Mouse (Mus musculus) ES-E14 (cell line): ENCODE data around the gene Zcchc12.

ENCODE experiments used
- CHD2 ChIP-seq: IDR thresholded peaks from 2 replicates; pipeline ENCODE4 v1.6.1; 2014; ENCODE audit warnings: mild to moderate bottlenecking, low read depth, low read length, inconsistent platforms
- MAFK ChIP-seq: IDR thresholded peaks from 2 replicates; pipeline ENCODE4 v1.6.1; 2014; ENCODE audit warnings: mild to moderate bottlenecking, low read depth, low read length, inconsistent platforms; ENCODE audit not compliant: insufficient read depth
- ZC3H11A ChIP-seq: IDR thresholded peaks from 2 replicates; pipeline ENCODE4 v1.6.1; 2012; ENCODE audit warnings: low read depth, mild to moderate bottlenecking, inconsistent platforms, low read length, borderline replicate concordance
- ZNF384 ChIP-seq: IDR thresholded peaks from 2 replicates; pipeline ENCODE4 v1.6.1; 2012; ENCODE audit warnings: low read depth, low read length, inconsistent platforms

- TF ChIP-seq ZC3H11A (no peak), CHD2 (no peak), MAFK (no peak), ZNF384 (no peak)
Observed at GRCm38 (mm10) chrX:36156677-36157076, 39.0 kb upstream of the Zcchc12 start.
